Mouse (Mus musculus): ENCODE results near the gene Ifnl3.

- TF ChIP-seq CTCF (IDR thresholded peaks at IDR 0.05; ENCODE audit: borderline replicate concordance, insufficient read depth, low read length) (no peak; the same call in 1 of the 2 replicates), POLR2A (IDR thresholded peaks at IDR 0.05; ENCODE audit: low read depth, low read length) (no peak)
Measured at GRCm38 (mm10) chr7:28490410-28490809, 32.2 kb upstream of the Ifnl3 start.
